Mouse (Mus musculus) kidney, embryonic 14.5 days (tissue): ENCODE results near the gene Zbtb34. TPM values are rescaled to one million over a fixed set of nuclear protein-coding genes. Genes with fewer than 3 reads are reported as not detected.

ENCODE experiments used
- ATAC-seq: fragments of 200-750 bp; cut with Nextera tagmentation; 2 replicates; pipeline ENCODE4 v1.8.0; 2017; ENCODE audit warnings: moderate number of reproducible peaks, mild to moderate bottlenecking, moderate TSS enrichment, moderate library complexity; ENCODE audit not compliant: low FRiP score, low TSS enrichment
- H3K27ac ChIP-seq: fragments of 300-500 bp; sonication (generic); 2 replicates; pipeline ENCODE4 v1.5.1; 2014; ENCODE audit warnings: low read depth, mild to moderate bottlenecking, low read length, moderate library complexity, mixed read lengths
- H3K27me3 ChIP-seq: fragments of 300-500 bp; sonication (generic); 2 replicates; pipeline ENCODE4 v1.6.1; 2014; ENCODE audit warnings: mild to moderate bottlenecking, low read length; ENCODE audit not compliant: control insufficient read depth, insufficient read depth
- H3K36me3 ChIP-seq: fragments of 300-500 bp; sonication (generic); 2 replicates; pipeline ENCODE4 v1.6.1; 2014; ENCODE audit warnings: low read length, mixed read lengths; ENCODE audit not compliant: control insufficient read depth, insufficient read depth
- H3K4me1 ChIP-seq: fragments of 300-500 bp; sonication (generic); 2 replicates; pipeline ENCODE4 v1.6.1; 2014; ENCODE audit warnings: low read length, mixed read lengths; ENCODE audit not compliant: control insufficient read depth, insufficient read depth
- H3K4me2 ChIP-seq: fragments of 300-500 bp; sonication (generic); replicated peaks from 2 replicates; pipeline ENCODE4 v1.6.1; 2014; ENCODE audit warnings: low read depth, mild to moderate bottlenecking, low read length
- H3K4me3 ChIP-seq: fragments of 300-500 bp; sonication (generic); 2 replicates; pipeline ENCODE4 v1.5.1; 2014; ENCODE audit warnings: mild to moderate bottlenecking, low read length
- H3K9ac ChIP-seq: fragments of 300-500 bp; sonication (generic); 2 replicates; pipeline ENCODE4 v1.6.1; 2014; ENCODE audit warnings: low read depth, mild to moderate bottlenecking, low read length, moderate library complexity
- H3K9me3 ChIP-seq: fragments of 300-500 bp; sonication (generic); 2 replicates; pipeline ENCODE4 v1.6.1; 2016; ENCODE audit warnings: low read length; ENCODE audit not compliant: control insufficient read depth
- WGBS: fragments of 180-500 bp; shearing (Covaris S2); extraction: QIAGEN DNeasy Blood & Tissue Kit; methylation state at CpG from one replicate; pipeline ENCODE4 v1.1.7; 2014; 5-methylcytosine and 5-hydroxymethylcytosine counted together
- polyA plus RNA-seq: library from polyadenylated mRNA; unstranded; fragments of >200 nt; fragmentation: Nextera tagmentation; extraction: Ambion mirVana; gene quantifications from 2 replicates; pipeline ENCODE4 v1.2.1, GENCODE M21; 2014

Gene Zbtb34
- polyA plus RNA-seq, 1 experiment from 2014 or later = 8.1 TPM

- H3K27me3 ChIP-seq = no peaks in the 10 kb centered on the region
- no peak overlapping the region for H3K27ac ChIP-seq
- peaks cover 4% of the 10 kb centered on the region; the same call in 1 of the 2 replicates for H3K4me1 ChIP-seq
- 67% methylated on average over 1 of the region's 1 CpGs for WGBS
- no peak overlapping the region for H3K4me3 ChIP-seq
- H3K9ac ChIP-seq = no peak overlapping the region
- no peaks in the 10 kb centered on the region for H3K9me3 ChIP-seq
- ATAC-seq = no peak
- H3K36me3 ChIP-seq = peaks cover 48% of the 10 kb centered on the region; the same call in 1 of the 2 replicates
- no peak overlapping the region for H3K4me2 ChIP-seq
Observed at GRCm38 (mm10) chr2:33461066-33461465, 29.9 kb upstream of the Zbtb34 start.

- H3K4me3 ChIP-seq = no peak overlapping the region
- H3K4me1 ChIP-seq = no peaks in the 10 kb centered on the region
- no peak overlapping the region for H3K27ac ChIP-seq
- H3K27me3 ChIP-seq = no peaks in the 10 kb centered on the region
- ATAC-seq = no peak
- WGBS = 70% methylated on average over 4 of the region's 4 CpGs
- no peak overlapping the region for H3K4me2 ChIP-seq
- no peak overlapping the region for H3K9ac ChIP-seq
- H3K36me3 ChIP-seq = peaks cover 47% of the 10 kb centered on the region
- no peaks in the 10 kb centered on the region for H3K9me3 ChIP-seq
Observed at GRCm38 (mm10) chr2:33459660-33460059, 28.5 kb upstream of the Zbtb34 start.

- no peaks in the 10 kb centered on the region for H3K27me3 ChIP-seq
- H3K36me3 ChIP-seq = peaks cover 55% of the 10 kb centered on the region
- H3K4me3 ChIP-seq = no peak overlapping the region
- no peak overlapping the region for H3K9ac ChIP-seq
- 0 out of 2 replicates have a peak, but pooled peaks cover 5% of the 10 kb centered on the region for H3K4me1 ChIP-seq
- no peak overlapping the region for H3K27ac ChIP-seq
- WGBS = 52% methylated on average over 3 of the region's 3 CpGs
- no peak overlapping the region for H3K4me2 ChIP-seq
- H3K9me3 ChIP-seq = no peaks in the 10 kb centered on the region
- ATAC-seq = no peak
Observed at GRCm38 (mm10) chr2:33456696-33457095, 25.6 kb upstream of the Zbtb34 start.

- H3K4me3 ChIP-seq = no peak overlapping the region
- no peak overlapping the region for H3K9ac ChIP-seq
- peaks cover 55% of the 10 kb centered on the region for H3K36me3 ChIP-seq
- WGBS = 79% methylated on average over 5 of the region's 5 CpGs
- H3K4me1 ChIP-seq = 0 out of 2 replicates have a peak, but pooled peaks cover 5% of the 10 kb centered on the region
- H3K4me2 ChIP-seq = no peak overlapping the region
- ATAC-seq = no peak
- no peaks in the 10 kb centered on the region for H3K9me3 ChIP-seq
- H3K27ac ChIP-seq = no peak overlapping the region
- H3K27me3 ChIP-seq = no peaks in the 10 kb centered on the region
Observed at GRCm38 (mm10) chr2:33456242-33456641, 25.1 kb upstream of the Zbtb34 start.

GRCm38 (mm10) chr2:33455350-33455749, 24.2 kb upstream of the Zbtb34 start:
- no peak for ATAC-seq
- no peaks in the 10 kb centered on the region for H3K27me3 ChIP-seq
- H3K27ac ChIP-seq = no peak overlapping the region
- H3K4me2 ChIP-seq = no peak overlapping the region
- H3K9me3 ChIP-seq = no peaks in the 10 kb centered on the region
- no peak overlapping the region for H3K9ac ChIP-seq
- no peak overlapping the region for H3K4me3 ChIP-seq
- H3K4me1 ChIP-seq = 0 out of 2 replicates have a peak, but pooled peaks cover 5% of the 10 kb centered on the region
- peaks cover 56% of the 10 kb centered on the region for H3K36me3 ChIP-seq
- 87% methylated on average over 3 of the region's 3 CpGs for WGBS

GRCm38 (mm10) chr2:33454816-33455215, 23.7 kb upstream of the Zbtb34 start:
- H3K4me3 ChIP-seq = no peak overlapping the region
- WGBS = 92% methylated on average over 8 of the region's 8 CpGs

GRCm38 (mm10) chr2:33453476-33453875, 22.4 kb upstream of the Zbtb34 start:
- H3K4me3 ChIP-seq = no peak overlapping the region
- WGBS = 89% methylated on average over 3 of the region's 3 CpGs

More at GRCm38 (mm10) chr2:33454816-33455215, 23.7 kb upstream of the Zbtb34 start:
- Histone ChIP-seq H3K36me3 (peaks cover 56% of the 10 kb centered on the region), H3K9ac (no peak overlapping the region), H3K27ac (no peak overlapping the region), H3K4me2 (no peak overlapping the region), H3K9me3 (no peaks in the 10 kb centered on the region), H3K4me1 (0 out of 2 replicates have a peak, but pooled peaks cover 5% of the 10 kb centered on the region), H3K27me3 (no peaks in the 10 kb centered on the region)
- no peak for ATAC-seq

GRCm38 (mm10) chr2:33452721-33453120, 21.6 kb upstream of the Zbtb34 start:
- Histone ChIP-seq H3K4me3 (no peak overlapping the region), H3K9ac (no peak overlapping the region), H3K9me3 (no peaks in the 10 kb centered on the region), H3K27me3 (no peaks in the 10 kb centered on the region), H3K4me1 (0 out of 2 replicates have a peak, but pooled peaks cover 5% of the 10 kb centered on the region), H3K36me3 (peaks cover 67% of the 10 kb centered on the region), H3K4me2 (no peak overlapping the region), H3K27ac (no peak overlapping the region)
- 88% methylated on average over 5 of the region's 5 CpGs for WGBS
- ATAC-seq = no peak

More at GRCm38 (mm10) chr2:33453476-33453875, 22.4 kb upstream of the Zbtb34 start:
- 0 out of 2 replicates have a peak, but pooled peaks cover 5% of the 10 kb centered on the region for H3K4me1 ChIP-seq
- peaks cover 65% of the 10 kb centered on the region for H3K36me3 ChIP-seq
- no peaks in the 10 kb centered on the region for H3K9me3 ChIP-seq
- no peak overlapping the region for H3K4me2 ChIP-seq
- no peak overlapping the region for H3K27ac ChIP-seq
- no peak for ATAC-seq
- no peaks in the 10 kb centered on the region for H3K27me3 ChIP-seq
- no peak overlapping the region for H3K9ac ChIP-seq

GRCm38 (mm10) chr2:33452140-33452539, 21.0 kb upstream of the Zbtb34 start:
- no peak overlapping the region for H3K9ac ChIP-seq
- H3K4me2 ChIP-seq = no peak overlapping the region
- 0 out of 2 replicates have a peak, but pooled peaks cover 5% of the 10 kb centered on the region for H3K4me1 ChIP-seq
- H3K36me3 ChIP-seq = peaks cover 67% of the 10 kb centered on the region
- no peak overlapping the region for H3K27ac ChIP-seq
- no peak for ATAC-seq
- no peaks in the 10 kb centered on the region for H3K27me3 ChIP-seq
- H3K9me3 ChIP-seq = no peaks in the 10 kb centered on the region
- 51% methylated on average over 4 of the region's 4 CpGs for WGBS
- no peak overlapping the region for H3K4me3 ChIP-seq
